Mouse (Mus musculus) embryonic fibroblast, embryonic 13.5 days (primary cell): ENCODE data around the gene Zfp871.

Source experiments
- CTCF ChIP-seq: IDR thresholded peaks from 2 replicates; pipeline ENCODE4 v1.5.1; 2011; ENCODE audit warnings: mild to moderate bottlenecking, control low read depth, low read length, moderate library complexity, borderline replicate concordance; ENCODE audit not compliant: insufficient read depth
- POLR2A ChIP-seq: IDR thresholded peaks from 2 replicates; pipeline ENCODE4 v1.6.1; 2011; ENCODE audit warnings: low read depth, mild to moderate bottlenecking, control low read depth, low read length, moderate library complexity

- TF ChIP-seq CTCF (no peak), POLR2A (no peak)
These were observed 1.1 kb downstream of the Zfp871 start for GRCm38 (mm10) chr17:32786944-32787343.
